10 mouse cellular contexts compared by ENCODE assay signal in the genomic region with DNA sequence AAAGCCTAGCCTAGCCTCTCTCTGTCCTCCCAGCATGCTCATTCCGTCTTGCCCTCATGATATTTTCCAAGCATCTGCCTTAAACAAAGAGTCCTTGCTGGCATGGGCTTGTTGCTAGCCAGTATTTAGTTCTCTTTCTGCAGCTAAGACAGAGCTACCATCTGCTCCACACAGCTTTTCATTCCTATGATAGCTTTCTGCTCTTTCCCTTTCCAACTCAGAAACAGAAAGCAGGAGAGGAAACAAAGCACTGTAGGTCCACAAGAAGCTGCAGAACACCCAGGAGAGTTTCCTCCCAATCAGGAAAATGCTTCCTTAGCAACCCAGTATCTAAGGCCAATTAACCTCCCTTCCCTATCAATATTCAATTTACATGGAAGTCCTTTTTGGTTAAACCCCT.
DNase-seq lines count a peak whose midpoint lies in the region; ATAC-seq and TF ChIP-seq lines count a peak whose summit lies in the region.
"Had no signal": no experiment of that assay in that cellular context is flagged by ENCODE, and none has a peak within 500 bp of the region (broad histone marks: within the 10 kb centered on the region; RNA-seq: fewer than 3 reads in every experiment).

No protein-coding gene starts in this region.

- no peak overlapping the region for H3K9ac ChIP-seq in hindbrain, embryonic 11.5 days (ENCODE audit: low read depth, low read length)
- H3K9ac ChIP-seq: intestine, embryonic 15.5 days; liver, embryonic 14.5 days had no signal

- no peak for TF ChIP-seq POLR2A in thymus, adult 2 months (IDR thresholded peaks at IDR 0.05; ENCODE audit: control insufficient read depth, extremely low read depth, insufficient read depth, low read length, poor library complexity)

- no peak overlapping the region for H3K4me3 ChIP-seq in hindbrain, embryonic 11.5 days (ENCODE audit: low read depth, low read length)
- H3K4me3 ChIP-seq in thymus, adult 2 months (ENCODE audit: control insufficient read depth, insufficient read depth, low read length): no peak overlapping the region
- H3K4me3 ChIP-seq: intestine, embryonic 15.5 days had no signal

- TF ChIP-seq CTCF in thymus, adult 2 months (IDR thresholded peaks at IDR 0.05; ENCODE audit: borderline replicate concordance, control insufficient read depth, extremely low read depth, insufficient read depth, low read length, poor library complexity): no peak

- intact Hi-C loops in left cerebral cortex, postnatal 36 days (cut with DNase I): no loop called here

- H3K4me1 ChIP-seq in hindbrain, embryonic 11.5 days (replicated peaks; ENCODE audit: control insufficient read depth, insufficient read depth, low read length): peaks cover 3% of the 10 kb centered on the region; the same call in 1 of the 2 replicates
- H3K4me1 ChIP-seq in thymus, adult 2 months (replicated peaks; ENCODE audit: control insufficient read depth, insufficient read depth, low read length): 0 out of 2 replicates have a peak, but pooled peaks cover 2% of the 10 kb centered on the region
- H3K4me1 ChIP-seq: intestine, embryonic 15.5 days had no signal

- no peaks in the 10 kb centered on the region for H3K9me3 ChIP-seq in hindbrain, embryonic 11.5 days (ENCODE audit: control insufficient read depth, low read length)
- H3K9me3 ChIP-seq: intestine, embryonic 15.5 days had no signal

- H3K27me3 ChIP-seq in hindbrain, embryonic 11.5 days (ENCODE audit: control insufficient read depth, insufficient read depth, low read length): no peaks in the 10 kb centered on the region
- no peaks in the 10 kb centered on the region for H3K27me3 ChIP-seq in thymus, adult 2 months (ENCODE audit: control insufficient read depth, insufficient read depth, low read length)
- H3K27me3 ChIP-seq: intestine, embryonic 15.5 days had no signal

- peak; percentile 34 for DNase-seq in Muller cell, postnatal 12 days (ENCODE audit: inconsistent ontology term)
- DNase-seq in cerebellum, adult 11-12 months: peak; percentile 38
- peak; percentile 24 for DNase-seq in hindbrain, embryonic 11.5 days (ENCODE audit: low spot score)
- peak; percentile 18 to 21 for DNase-seq in left cerebral cortex, postnatal 36 days (ENCODE audit: low spot score in 2 of 2)
- no peak for DNase-seq in thymus, adult 2 months
- no peak for DNase-seq in kidney, adult 8-10 months
- DNase-seq in MN1 (ENCODE audit: low spot score): no peak

- peak overlapping the region; percentile 62 for H3K27ac ChIP-seq in hindbrain, embryonic 11.5 days (ENCODE audit: low read depth, low read length)
- H3K27ac ChIP-seq in thymus, adult 2 months (ENCODE audit: control insufficient read depth, insufficient read depth, low read length): no peak overlapping the region
- H3K27ac ChIP-seq: intestine, embryonic 15.5 days; liver, embryonic 14.5 days had no signal

- H3K36me3 ChIP-seq in hindbrain, embryonic 11.5 days (ENCODE audit: control insufficient read depth, insufficient read depth, low read length): no peaks in the 10 kb centered on the region
- no peaks in the 10 kb centered on the region for H3K36me3 ChIP-seq in thymus, adult 2 months (ENCODE audit: control insufficient read depth, insufficient read depth, low read length)
- H3K36me3 ChIP-seq: intestine, embryonic 15.5 days had no signal

- no peak overlapping the region for H3K4me2 ChIP-seq in hindbrain, embryonic 11.5 days (replicated peaks; ENCODE audit: low read depth, low read length)
- H3K4me2 ChIP-seq: intestine, embryonic 15.5 days had no signal

- WGBS in hindbrain, embryonic 11.5 days: 40% methylated on average over 1 of the region's 1 CpGs
- 87% methylated on average over 1 of the region's 1 CpGs for WGBS in thymus, adult 2 months

- peak; percentile 75 for ATAC-seq in hindbrain, embryonic 11.5 days (ENCODE audit: low FRiP score)
- no peak for ATAC-seq in megakaryocyte-erythroid progenitor cell, adult 5-6 weeks (replicated peaks; ENCODE audit: low FRiP score, low TSS enrichment, poor library complexity, severe bottlenecking)
- ATAC-seq: intestine, embryonic 15.5 days had no signal

Comparison
In these comparisons a context has a peak if more than half of its experiments do, and no peak if none do; other contexts are left out.
1. DNase-seq: peak in Muller cell, postnatal 12 days (single experiment), cerebellum, adult 11-12 months (single experiment), hindbrain, embryonic 11.5 days (single experiment) and left cerebral cortex, postnatal 36 days (2 of 2); none in thymus, adult 2 months (single experiment), kidney, adult 8-10 months (0 of 2) and MN1 (single experiment).